Mouse (Mus musculus) erythroblast, embryonic 14.5 days (primary cell): ENCODE results near the gene Ptpn12. TPM values are rescaled to one million over a fixed set of nuclear protein-coding genes. Genes with fewer than 3 reads are reported as not detected.
A peak's percentile ranks its signal among the peaks of the same experiment; 100 is the strongest.

Experiments
- H3K27me3 ChIP-seq: 2 replicates; pipeline ENCODE4 v1.6.1; 2012; ENCODE audit warnings: inconsistent platforms; ENCODE audit not compliant: control insufficient read depth
- H3K36me3 ChIP-seq: 2 replicates; pipeline ENCODE4 v1.6.1; 2012; ENCODE audit warnings: mild to moderate bottlenecking, inconsistent platforms; ENCODE audit not compliant: control insufficient read depth
- H3K4me1 ChIP-seq: 2 replicates; pipeline ENCODE4 v1.6.1; 2012; ENCODE audit warnings: inconsistent platforms; ENCODE audit not compliant: control insufficient read depth
- H3K4me3 ChIP-seq: replicated peaks from 2 replicates; pipeline ENCODE3; 2012; ENCODE audit warnings: moderate library complexity, mild to moderate bottlenecking, inconsistent platforms
- H3K9me3 ChIP-seq: 2 replicates; pipeline ENCODE4 v1.6.1; 2012; ENCODE audit warnings: low read length, inconsistent platforms, mixed read lengths; ENCODE audit not compliant: control insufficient read depth
- GATA1 ChIP-seq: IDR thresholded peaks from 2 replicates; pipeline ENCODE4 v1.6.1; 2012; ENCODE audit warnings: low read length, inconsistent platforms, mixed read lengths
- TAL1 ChIP-seq: IDR thresholded peaks from 3 replicates; pipeline ENCODE4 v1.6.1; 2012; ENCODE audit warnings: low read length, inconsistent platforms, mixed read lengths
- polyA plus RNA-seq: library from polyadenylated mRNA; stranded (reverse); fragments of >175 nt; gene quantifications from 2 replicates; pipeline ENCODE4 v1.2.3, GENCODE M21; 2012

Ptpn12 gene
- 0.43 and 0.62 TPM in 2 replicates for polyA plus RNA-seq

- no peaks in the 10 kb centered on the region for H3K27me3 ChIP-seq
- H3K4me3 ChIP-seq, result peak within 1 kb of the TSS; percentile 97
- no peaks in the 10 kb centered on the region for H3K36me3 ChIP-seq
- no peaks in the 10 kb centered on the region for H3K9me3 ChIP-seq
- peaks cover 40% of the 10 kb centered on the region for H3K4me1 ChIP-seq
- TF ChIP-seq GATA1, result no peak
- TF ChIP-seq TAL1, result no peak
Measured at GRCm38 (mm10) chr5:21055820-21056531, at the start of gene Ptpn12. Ptpn12 (minus strand) TSS chr5:21055911.

- H3K36me3 ChIP-seq, result no peaks in the 10 kb centered on the region
- H3K27me3 ChIP-seq, result no peaks in the 10 kb centered on the region
- H3K4me1 ChIP-seq, result no peaks in the 10 kb centered on the region
- H3K9me3 ChIP-seq, result peaks cover 2% of the 10 kb centered on the region; the same call in 1 of the 2 replicates
- no peak overlapping the region for H3K4me3 ChIP-seq
- TF ChIP-seq GATA1 (no peak), TAL1 (no peak)
Measured at GRCm38 (mm10) chr5:21091179-21091578, 35.5 kb upstream of the Ptpn12 start.

- TF ChIP-seq TAL1, result no peak
- TF ChIP-seq GATA1, result no peak
- Histone ChIP-seq H3K4me3 (peak overlapping the region; percentile 97), H3K4me1 (peaks cover 30% of the 10 kb centered on the region), H3K27me3 (no peaks in the 10 kb centered on the region), H3K9me3 (no peaks in the 10 kb centered on the region), H3K36me3 (no peaks in the 10 kb centered on the region)
Measured at GRCm38 (mm10) chr5:21057217-21057616, 1.5 kb upstream of the Ptpn12 start.

GRCm38 (mm10) chr5:21056595-21056994 lies 884 bp upstream of the Ptpn12 start:
- peaks cover 34% of the 10 kb centered on the region for H3K4me1 ChIP-seq
- peak overlapping the region; percentile 97 for H3K4me3 ChIP-seq
- no peaks in the 10 kb centered on the region for H3K36me3 ChIP-seq
- H3K27me3 ChIP-seq, result no peaks in the 10 kb centered on the region
- H3K9me3 ChIP-seq, result no peaks in the 10 kb centered on the region
- TF ChIP-seq TAL1, result no peak
- TF ChIP-seq GATA1, result no peak

GRCm38 (mm10) chr5:21055071-21055819 lies 466 bp downstream of the Ptpn12 start:
- TF ChIP-seq TAL1, result no peak
- no peak for TF ChIP-seq GATA1
- H3K27me3 ChIP-seq, result no peaks in the 10 kb centered on the region
- peaks cover 48% of the 10 kb centered on the region for H3K4me1 ChIP-seq
- H3K9me3 ChIP-seq, result no peaks in the 10 kb centered on the region
- no peaks in the 10 kb centered on the region for H3K36me3 ChIP-seq
- H3K4me3 ChIP-seq, result peak overlapping the region; percentile 97

GRCm38 (mm10) chr5:21054472-21055070 lies 1.1 kb downstream of the Ptpn12 start:
- Histone ChIP-seq H3K36me3 (no peaks in the 10 kb centered on the region), H3K9me3 (no peaks in the 10 kb centered on the region), H3K4me3 (peak overlapping the region; percentile 97), H3K4me1 (peaks cover 54% of the 10 kb centered on the region), H3K27me3 (no peaks in the 10 kb centered on the region)
- no peak for TF ChIP-seq TAL1
- TF ChIP-seq GATA1, result no peak

GRCm38 (mm10) chr5:21053571-21054307 lies 2.0 kb downstream of the Ptpn12 start:
- Histone ChIP-seq H3K36me3 (no peaks in the 10 kb centered on the region), H3K27me3 (no peaks in the 10 kb centered on the region), H3K4me3 (peak overlapping the region; percentile 97), H3K4me1 (peaks cover 63% of the 10 kb centered on the region), H3K9me3 (no peaks in the 10 kb centered on the region)
- TF ChIP-seq TAL1 (no peak), GATA1 (no peak)

GRCm38 (mm10) chr5:21052521-21052920 lies 3.2 kb downstream of the Ptpn12 start:
- H3K4me3 ChIP-seq, result no peak overlapping the region
- peaks cover 1% of the 10 kb centered on the region; the same call in 1 of the 2 replicates for H3K36me3 ChIP-seq
- peaks cover 73% of the 10 kb centered on the region for H3K4me1 ChIP-seq
- TF ChIP-seq GATA1 (no peak), TAL1 (no peak)
- no peaks in the 10 kb centered on the region for H3K9me3 ChIP-seq
- no peaks in the 10 kb centered on the region for H3K27me3 ChIP-seq
